Mouse (Mus musculus) heart, postnatal 0 days (tissue): ENCODE results near the gene Gmds. TPM values are rescaled to one million over a fixed set of nuclear protein-coding genes. Genes with fewer than 3 reads are reported as not detected.
A peak's percentile ranks its signal among the peaks of the same experiment; 100 is the strongest.

Source experiments
- ATAC-seq: fragments of 200-750 bp; cut with Nextera tagmentation; 2 replicates; pipeline ENCODE4 v1.8.0; 2017; ENCODE audit warnings: low read depth, moderate number of reproducible peaks, moderate library complexity; ENCODE audit not compliant: insufficient read depth
- DNase-seq: peaks from one replicate; pipeline ENCODE4 v3.0.0-alpha.2; 2016; ENCODE audit warnings: low spot score
- H3K27ac ChIP-seq: fragments of 300-500 bp; sonication (generic); 2 replicates; pipeline ENCODE4 v1.5.1; 2014; ENCODE audit warnings: low read depth, mild to moderate bottlenecking
- H3K27me3 ChIP-seq: fragments of 300-500 bp; sonication (generic); 2 replicates; pipeline ENCODE4 v1.6.1; 2014; ENCODE audit warnings: low read length, mixed read lengths; ENCODE audit not compliant: control insufficient read depth, insufficient read depth
- H3K36me3 ChIP-seq: fragments of 300-500 bp; sonication (generic); replicated peaks from 2 replicates; pipeline ENCODE4 v1.6.1; 2014; ENCODE audit warnings: low read length, mixed read lengths; ENCODE audit not compliant: control insufficient read depth, insufficient read depth
- H3K4me1 ChIP-seq: fragments of 300-500 bp; sonication (generic); 2 replicates; pipeline ENCODE4 v1.6.1; 2014; ENCODE audit warnings: antibody characterized with exemption; ENCODE audit not compliant: control insufficient read depth, insufficient read depth
- H3K4me2 ChIP-seq: fragments of 300-500 bp; sonication (generic); 2 replicates; pipeline ENCODE4 v1.6.1; 2014; ENCODE audit warnings: low read depth, mild to moderate bottlenecking, low read length, moderate library complexity
- H3K4me3 ChIP-seq: fragments of 300-500 bp; sonication (generic); 2 replicates; pipeline ENCODE4 v1.5.1; 2014; ENCODE audit warnings: low read depth, low read length
- H3K9ac ChIP-seq: fragments of 300-500 bp; sonication (generic); replicated peaks from 2 replicates; pipeline ENCODE4 v1.6.1; 2014; ENCODE audit warnings: low read depth, low read length, mixed read lengths
- H3K9me3 ChIP-seq: fragments of 300-500 bp; sonication (generic); replicated peaks from 2 replicates; pipeline ENCODE4 v1.6.1; 2016; ENCODE audit warnings: low read length; ENCODE audit not compliant: control insufficient read depth
- CTCF ChIP-seq: IDR thresholded peaks from 2 replicates; pipeline ENCODE4 v1.5.1; 2016; ENCODE audit warnings: antibody characterized with exemption, control low read depth, low read depth
- EP300 ChIP-seq: IDR thresholded peaks from 2 replicates; pipeline ENCODE4 v1.6.1; 2016; ENCODE audit warnings: antibody characterized with exemption, low read depth
- WGBS: fragments of 180-500 bp; shearing (Covaris S2); extraction: QIAGEN DNeasy Blood & Tissue Kit; methylation state at CpG from one replicate; pipeline ENCODE4 v1.1.7; 2014; 5-methylcytosine and 5-hydroxymethylcytosine counted together
- polyA plus RNA-seq: library from polyadenylated mRNA; unstranded; fragments of >200 nt; fragmentation: Nextera tagmentation; extraction: Ambion mirVana; gene quantifications from 2 replicates; pipeline ENCODE4 v1.2.1, GENCODE M21; 2015
- total RNA-seq: library from RNA; depleted of rRNA; stranded (reverse); fragments of >200 nt; gene quantifications from 2 replicates; pipeline ENCODE4 v1.2.3, GENCODE M21; 2014; ENCODE audit warnings: low replicate concordance

Gene Gmds
- total and polyA plus RNA-seq, 2 experiments from 2014 or later = 1.3 to 13.0 TPM

DNA sequence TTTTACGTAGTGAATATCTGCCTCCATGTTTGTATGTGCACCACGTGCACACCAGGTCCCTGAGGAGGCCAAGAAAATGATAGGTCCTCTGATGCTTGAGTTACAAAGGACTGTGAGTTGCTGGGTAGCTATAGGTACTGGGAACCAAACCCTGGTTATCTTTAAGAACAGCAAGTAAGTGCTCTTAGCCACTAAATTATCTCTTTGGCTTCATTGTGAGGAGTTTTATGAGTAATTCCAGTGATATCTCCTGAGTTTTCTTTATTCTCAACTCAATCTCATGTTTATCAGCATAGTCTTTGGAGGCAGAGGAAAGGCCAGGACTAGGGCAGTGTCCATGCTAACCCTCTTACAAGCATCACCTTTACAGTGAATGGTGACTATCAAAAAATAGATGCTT lies 370.3 kb downstream of the Gmds start:
- no peaks in the 10 kb centered on the region for H3K4me1 ChIP-seq
- WGBS = 82% methylated on average over 2 of the region's 2 CpGs
- H3K27me3 ChIP-seq = no peaks in the 10 kb centered on the region
- no peak overlapping the region for H3K4me2 ChIP-seq
- DNase-seq (no peak), ATAC-seq (no peak)
- no peak overlapping the region for H3K4me3 ChIP-seq
- no peak overlapping the region for H3K9ac ChIP-seq
- H3K9me3 ChIP-seq = no peaks in the 10 kb centered on the region
- H3K36me3 ChIP-seq = no peaks in the 10 kb centered on the region
- TF ChIP-seq CTCF (no peak), EP300 (no peak)
- no peak overlapping the region for H3K27ac ChIP-seq

DNA sequence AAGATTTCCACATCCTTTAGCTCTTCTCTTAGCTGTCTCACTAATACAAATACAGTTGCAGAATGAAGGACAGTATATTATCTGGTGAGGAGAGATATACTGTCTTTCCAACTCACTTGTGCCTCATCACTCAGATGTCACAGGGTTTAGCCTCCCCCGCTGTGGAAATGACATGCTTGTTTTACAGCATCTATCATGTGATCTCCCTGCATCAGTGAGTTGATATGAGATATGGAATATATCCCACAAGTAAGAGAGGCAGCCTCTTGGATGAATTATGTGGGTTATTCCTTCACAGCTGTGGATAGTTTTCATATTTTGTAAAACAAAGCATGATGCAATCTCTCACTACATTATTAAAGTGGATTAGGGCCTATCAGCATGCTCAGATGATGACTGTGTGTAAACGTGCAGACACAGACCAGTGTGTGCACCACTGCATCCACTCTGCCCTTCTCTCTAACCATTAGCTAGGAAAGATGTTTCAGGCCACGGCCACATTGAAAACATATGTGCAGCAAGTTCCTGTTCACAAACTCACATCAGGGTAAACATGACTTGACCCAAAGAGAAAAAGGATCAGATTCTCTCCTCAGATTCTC lies 371.5 kb downstream of the Gmds start:
- H3K4me3 ChIP-seq = no peak overlapping the region
- H3K36me3 ChIP-seq = no peaks in the 10 kb centered on the region
- no peak overlapping the region for H3K9ac ChIP-seq
- ATAC-seq (no peak), DNase-seq (no peak)
- H3K9me3 ChIP-seq = no peaks in the 10 kb centered on the region
- H3K27ac ChIP-seq = no peak overlapping the region
- no peaks in the 10 kb centered on the region for H3K27me3 ChIP-seq
- TF ChIP-seq CTCF (no peak), EP300 (no peak)
- no peak overlapping the region for H3K4me2 ChIP-seq
- WGBS = 58% methylated on average over 3 of the region's 3 CpGs
- H3K4me1 ChIP-seq = no peaks in the 10 kb centered on the region

DNA sequence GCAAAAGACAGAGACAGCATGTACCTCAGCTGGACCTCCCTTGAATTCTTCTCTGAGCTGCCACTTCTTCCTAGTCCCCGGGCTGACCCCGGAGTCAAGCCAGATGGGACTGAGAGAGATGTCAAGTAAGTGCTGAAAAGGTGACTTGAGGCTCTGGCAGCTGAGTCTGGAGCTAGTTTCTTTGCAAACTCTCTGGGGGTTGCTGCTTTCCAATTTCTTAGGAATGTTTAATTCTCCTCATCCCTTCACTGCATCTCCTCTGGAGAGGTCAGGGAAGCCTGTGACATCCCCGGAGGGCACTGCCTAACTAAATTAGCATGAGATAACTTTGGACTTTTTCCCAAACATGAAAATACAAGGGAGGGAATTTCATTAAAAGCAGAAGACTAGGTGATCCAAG lies 378.0 kb downstream of the Gmds start:
- ATAC-seq (no peak), DNase-seq (no peak)
- no peaks in the 10 kb centered on the region for H3K27me3 ChIP-seq
- H3K27ac ChIP-seq = no peak overlapping the region
- peaks cover 19% of the 10 kb centered on the region; the same call in 1 of the 2 replicates for H3K4me1 ChIP-seq
- no peak overlapping the region for H3K9ac ChIP-seq
- no peak for TF ChIP-seq CTCF
- TF ChIP-seq EP300 = no peak
- H3K36me3 ChIP-seq = no peaks in the 10 kb centered on the region
- H3K4me2 ChIP-seq = no peak overlapping the region
- WGBS = 20% methylated on average over 3 of the region's 3 CpGs
- no peak overlapping the region for H3K4me3 ChIP-seq
- H3K9me3 ChIP-seq = no peaks in the 10 kb centered on the region

DNA sequence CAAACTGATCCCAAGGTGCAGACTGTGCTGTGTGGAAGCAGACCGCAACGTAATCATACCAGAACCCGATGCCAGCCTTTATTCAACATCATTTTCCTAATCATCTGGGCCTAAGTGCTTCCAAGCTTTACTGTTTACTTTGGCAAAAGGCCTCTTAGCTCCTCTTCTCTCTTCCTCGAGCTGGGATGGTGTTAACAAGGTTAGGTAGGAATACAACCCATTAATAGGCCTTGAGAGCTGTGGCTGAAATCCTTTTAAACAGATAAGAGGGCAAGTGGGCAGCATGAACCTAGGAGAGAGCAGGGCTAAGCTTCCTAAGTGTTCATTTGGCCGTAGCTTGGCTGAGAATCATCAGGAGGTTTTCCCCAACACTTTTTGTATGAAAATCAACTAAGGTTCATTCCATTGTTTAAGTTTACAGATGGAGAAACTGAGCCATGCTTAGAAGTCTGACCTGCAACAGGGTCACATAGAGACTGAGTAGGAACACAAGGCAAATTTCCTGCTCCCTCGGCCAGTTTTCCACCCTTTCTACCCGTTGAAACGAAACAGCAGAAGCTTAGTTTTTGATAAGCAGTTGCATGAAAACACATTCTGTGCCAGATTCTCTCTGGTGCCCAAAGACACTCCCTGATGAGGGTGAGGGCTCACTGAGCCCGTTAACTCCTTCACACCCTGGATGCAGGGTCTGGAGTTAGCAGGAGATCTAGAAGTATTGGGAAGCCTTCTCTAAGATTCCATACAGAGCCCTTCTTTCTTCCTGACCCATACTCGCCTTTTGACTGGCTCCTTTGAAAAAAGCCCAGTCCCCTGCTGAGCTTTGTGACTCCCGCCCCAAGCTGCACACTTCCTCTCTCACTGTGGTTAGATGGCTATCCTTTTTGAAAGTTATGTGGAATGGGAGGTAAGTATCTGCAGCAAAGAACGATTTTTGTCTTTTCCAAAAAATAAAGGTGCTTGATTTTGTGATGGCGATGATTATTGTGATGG lies 379.9 kb downstream of the Gmds start:
- H3K27me3 ChIP-seq = no peaks in the 10 kb centered on the region
- no peak overlapping the region for H3K9ac ChIP-seq
- H3K27ac ChIP-seq = peak overlapping the region; percentile 34; the same call in 1 of the 2 replicates
- no peaks in the 10 kb centered on the region for H3K36me3 ChIP-seq
- H3K4me1 ChIP-seq = peaks cover 19% of the 10 kb centered on the region; the same call in 1 of the 2 replicates
- no peak overlapping the region for H3K4me3 ChIP-seq
- H3K9me3 ChIP-seq = no peaks in the 10 kb centered on the region
- 38% methylated on average over 13 of the region's 13 CpGs for WGBS
- peak; percentile 64 for DNase-seq
- TF ChIP-seq EP300 = no peak
- no peak for TF ChIP-seq CTCF
- H3K4me2 ChIP-seq = no peak overlapping the region
- peak; percentile 53 for ATAC-seq

DNA sequence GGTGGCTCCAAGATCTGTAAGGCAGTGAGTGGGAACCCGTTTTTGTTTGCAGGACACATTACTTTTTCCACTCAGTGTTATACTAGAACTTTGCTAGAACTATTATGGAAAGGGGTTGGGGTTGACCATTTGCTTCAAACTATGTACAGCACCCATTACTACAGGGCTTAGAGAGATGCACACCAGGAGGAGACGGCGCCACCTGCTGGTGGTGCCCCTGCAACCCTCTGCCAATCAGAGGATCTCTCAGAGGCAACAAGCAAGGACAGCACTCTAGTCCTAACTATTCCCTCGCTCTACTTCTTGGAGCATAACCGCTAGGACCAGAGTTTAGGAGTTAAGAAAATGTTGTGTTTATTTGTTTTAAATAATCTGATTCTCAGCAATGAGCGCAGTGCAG lies 382.0 kb downstream of the Gmds start:
- Histone ChIP-seq H3K27me3 (no peaks in the 10 kb centered on the region), H3K9ac (no peak overlapping the region), H3K36me3 (no peaks in the 10 kb centered on the region), H3K27ac (no peak overlapping the region), H3K4me2 (no peak overlapping the region), H3K4me3 (no peak overlapping the region), H3K9me3 (no peaks in the 10 kb centered on the region), H3K4me1 (peaks cover 19% of the 10 kb centered on the region; the same call in 1 of the 2 replicates)
- 76% methylated on average over 6 of the region's 6 CpGs for WGBS
- ATAC-seq (no peak), DNase-seq (no peak)
- no peak for TF ChIP-seq EP300
- peak; percentile 45 for TF ChIP-seq CTCF
